Mouse (Mus musculus) urinary bladder, postnatal 10 days (tissue): Measurements from ENCODE around the gene Pcp4.
"Not testable (repeated sequence)": the region's sequence is repeated elsewhere in the genome, so short reads cannot be mapped to it uniquely, and the experiment has no call there.

ENCODE experiments used
- DNase-seq: peaks from one replicate; pipeline ENCODE4 v3.0.0; 2022; ENCODE audit warnings: low spot score

Pcp4 gene

GRCm38 (mm10) chr16:96467445-96467844, at the start of gene Pcp4:
Gene Pcp4, plus strand, starts transcription at chr16:96467606.
- DNase-seq: peak; percentile 24

- DNase-seq: no peak
Measured at GRCm38 (mm10) chr16:96425044-96425443, 42.4 kb upstream of the Pcp4 start.

GRCm38 (mm10) chr16:96426671-96427070, 40.7 kb upstream of the Pcp4 start:
- no peak for DNase-seq

GRCm38 (mm10) chr16:96429046-96429445, 38.4 kb upstream of the Pcp4 start:
- no peak for DNase-seq

- no peak for DNase-seq
Measured at GRCm38 (mm10) chr16:96433266-96433665, 34.1 kb upstream of the Pcp4 start.

- no peak for DNase-seq
Measured at GRCm38 (mm10) chr16:96434024-96434785, 33.2 kb upstream of the Pcp4 start.

- no peak for DNase-seq
Measured at GRCm38 (mm10) chr16:96438946-96439345, 28.5 kb upstream of the Pcp4 start.

GRCm38 (mm10) chr16:96439682-96440081, 27.7 kb upstream of the Pcp4 start:
- DNase-seq: no peak

GRCm38 (mm10) chr16:96440871-96441270, 26.5 kb upstream of the Pcp4 start:
- DNase-seq: no peak

GRCm38 (mm10) chr16:96441826-96442225, 25.6 kb upstream of the Pcp4 start:
- DNase-seq: no peak

GRCm38 (mm10) chr16:96443468-96443867, 23.9 kb upstream of the Pcp4 start, which contains the start of gene Itgb2l:
Gene Itgb2l, minus strand, starts transcription at chr16:96443619.
- DNase-seq: no peak

- DNase-seq: not testable (repeated sequence)
Measured at GRCm38 (mm10) chr16:96450871-96451270, 16.5 kb upstream of the Pcp4 start.

GRCm38 (mm10) chr16:96454086-96454485, 13.3 kb upstream of the Pcp4 start:
- DNase-seq: no peak

- DNase-seq: no peak
Measured at GRCm38 (mm10) chr16:96457612-96458011, 9.8 kb upstream of the Pcp4 start.

- DNase-seq: no peak
Measured at GRCm38 (mm10) chr16:96459356-96459755, 8.1 kb upstream of the Pcp4 start.

GRCm38 (mm10) chr16:96460788-96461187, 6.6 kb upstream of the Pcp4 start:
- no peak for DNase-seq

GRCm38 (mm10) chr16:96468011-96468410, 605 bp downstream of the Pcp4 start:
- no peak for DNase-seq

GRCm38 (mm10) chr16:96468698-96469097, 1.3 kb downstream of the Pcp4 start:
- DNase-seq: peak; percentile 19

- no peak for DNase-seq
Measured at GRCm38 (mm10) chr16:96469640-96470039, 2.2 kb downstream of the Pcp4 start.

GRCm38 (mm10) chr16:96472361-96472760, 5.0 kb downstream of the Pcp4 start:
- no peak for DNase-seq

- no peak for DNase-seq
Measured at GRCm38 (mm10) chr16:96472816-96473215, 5.4 kb downstream of the Pcp4 start.

- DNase-seq: no peak
Measured at GRCm38 (mm10) chr16:96474185-96474584, 6.8 kb downstream of the Pcp4 start.

GRCm38 (mm10) chr16:96481791-96482190, 14.4 kb downstream of the Pcp4 start:
- no peak for DNase-seq
